ENCODE assay signal across 8 mouse cellular contexts in genomic region chr5:91962259-91962638, GRCm38 (mm10). TPM values are rescaled to one million over a fixed set of nuclear protein-coding genes. Genes with fewer than 3 reads are reported as not detected.
DNase-seq lines count a peak whose midpoint lies in the region; ATAC-seq lines count a peak whose summit lies in the region.

No protein-coding gene starts in this region.

- DNase-seq in lung, adult 18-20 months = peak; percentile 80 to 81
- no peak for DNase-seq in lung, postnatal 10 days
- no peak for DNase-seq in embryonic facial prominence, embryonic 10.5 days (ENCODE audit: low spot score)
- DNase-seq in hindbrain, embryonic 14.5 days (ENCODE audit: low spot score) = no peak
- DNase-seq in left cerebral cortex, postnatal 14 days (ENCODE audit: low spot score in 2 of 2) = no peak
- DNase-seq in layer of hippocampus, postnatal 25 days (ENCODE audit: extremely low spot score in 1 of 2, low spot score in 1 of 2) = no peak
- DNase-seq in MN1 (ENCODE audit: low spot score) = no peak

- peaks cover 25% of the 10 kb centered on the region for H3K4me1 ChIP-seq in embryonic facial prominence, embryonic 10.5 days
- H3K4me1 ChIP-seq in hindbrain, embryonic 14.5 days (replicated peaks; ENCODE audit: control insufficient read depth, insufficient read depth, low read length) = peaks cover 27% of the 10 kb centered on the region

- H3K4me2 ChIP-seq in hindbrain, embryonic 14.5 days (replicated peaks) = peak overlapping the region; percentile 65

- peak overlapping the region; percentile 78 for H3K4me3 ChIP-seq in embryonic facial prominence, embryonic 10.5 days
- H3K4me3 ChIP-seq in hindbrain, embryonic 14.5 days (replicated peaks; ENCODE audit: low read length) = peak overlapping the region; percentile 61

- intact Hi-C loops in left cerebral cortex, postnatal 14 days (cut with DNase I) = loop anchor here (10.0 kb wide), 1 partner anchor 153 kb away; no protein-coding TSS in a partner anchor

- peak overlapping the region; percentile 75 for H3K9ac ChIP-seq in hindbrain, embryonic 14.5 days

- WGBS in embryonic facial prominence, embryonic 10.5 days = under 1% methylated on average over 14 of the region's 14 CpGs
- under 1% methylated on average over 14 of the region's 14 CpGs for WGBS in hindbrain, embryonic 14.5 days

- no peak for ATAC-seq in hindbrain, embryonic 14.5 days (ENCODE audit: low FRiP score)
- peak; percentile 58 for ATAC-seq in megakaryocyte progenitor cell, adult 5-6 weeks (replicated peaks; ENCODE audit: poor library complexity)

- no peaks in the 10 kb centered on the region for H3K9me3 ChIP-seq in embryonic facial prominence, embryonic 10.5 days
- no peaks in the 10 kb centered on the region for H3K9me3 ChIP-seq in hindbrain, embryonic 14.5 days (ENCODE audit: control insufficient read depth, low read length)

- no peaks in the 10 kb centered on the region for H3K27me3 ChIP-seq in embryonic facial prominence, embryonic 10.5 days (replicated peaks; ENCODE audit: low read depth, poor library complexity, severe bottlenecking)
- H3K27me3 ChIP-seq in hindbrain, embryonic 14.5 days (ENCODE audit: control insufficient read depth, insufficient read depth, low read length) = no peaks in the 10 kb centered on the region

- H3K27ac ChIP-seq in embryonic facial prominence, embryonic 10.5 days (replicated peaks) = peak overlapping the region; percentile 93
- H3K27ac ChIP-seq in hindbrain, embryonic 14.5 days = peak overlapping the region; percentile 99

- H3K36me3 ChIP-seq in embryonic facial prominence, embryonic 10.5 days (replicated peaks) = peaks cover 11% of the 10 kb centered on the region
- peaks cover 7% of the 10 kb centered on the region for H3K36me3 ChIP-seq in hindbrain, embryonic 14.5 days (replicated peaks; ENCODE audit: control insufficient read depth, insufficient read depth)

RNA-seq across cellular contexts. Expression of gene Rchy1, which starts 0.6 kb away (rescaled TPM):
- 55.8 and 55.9 TPM in 2 replicates for polyA plus RNA-seq in embryonic facial prominence, embryonic 10.5 days (2016; fragmentation: Nextera tagmentation; extraction: Ambion mirVana)
- polyA plus RNA-seq in hindbrain, embryonic 14.5 days (2014; fragmentation: Nextera tagmentation; extraction: Ambion mirVana) = 55.3 and 64.3 TPM in 2 replicates
- 54.4 and 56.0 TPM in 2 replicates for total RNA-seq in megakaryocyte progenitor cell, adult 5-6 weeks (2015)
- total RNA-seq in megakaryocyte progenitor cell, adult 5-6 weeks (2017) = 34.3 and 36.6 TPM in 2 replicates
- total RNA-seq in left cerebral cortex, postnatal 14 days (2021) = 10 to 100 TPM; 38.9 to 39.3 TPM
- total RNA-seq in layer of hippocampus, postnatal 25 days (2021) = 10 to 100 TPM; 49.0 to 52.6 TPM

RNA-seq across cellular contexts. Expression of gene Odaph, which starts 25.0 kb away (rescaled TPM):
- not detected in 2 replicates for polyA plus RNA-seq in embryonic facial prominence, embryonic 10.5 days (2016; fragmentation: Nextera tagmentation; extraction: Ambion mirVana)
- 0.38 TPM in 1 of 2 replicates, not detected in the other for polyA plus RNA-seq in hindbrain, embryonic 14.5 days (2014; fragmentation: Nextera tagmentation; extraction: Ambion mirVana)
- not detected in 2 replicates for total RNA-seq in megakaryocyte progenitor cell, adult 5-6 weeks (2015)
- total RNA-seq in megakaryocyte progenitor cell, adult 5-6 weeks (2017) = 0.54 TPM in 1 of 2 replicates, not detected in the other
- not detected for total RNA-seq in left cerebral cortex, postnatal 14 days (2021)
- not detected for total RNA-seq in layer of hippocampus, postnatal 25 days (2021)

Comparison
In these comparisons a context has a peak if more than half of its experiments do, and no peak if none do; other contexts are left out.
1. DNase-seq: peak in lung, adult 18-20 months (2 of 2); none in lung, postnatal 10 days (single experiment), embryonic facial prominence, embryonic 10.5 days (single experiment), hindbrain, embryonic 14.5 days (single experiment), left cerebral cortex, postnatal 14 days (0 of 2), layer of hippocampus, postnatal 25 days (0 of 2) and MN1 (single experiment).